Mouse (Mus musculus): Measurements from ENCODE around the gene Cdc26. TPM values are rescaled to one million over a fixed set of nuclear protein-coding genes. Genes with fewer than 3 reads are reported as not detected.

Gene Cdc26
- polyA plus RNA-seq, 1 experiment: 19.2 TPM

- Histone ChIP-seq H3K27me3 (ENCODE audit: control insufficient read depth, insufficient read depth, low read length) (no peaks in the 10 kb centered on the region), H3K4me1 (ENCODE audit: control insufficient read depth, insufficient read depth, low read length) (peaks cover 2% of the 10 kb centered on the region; the same call in 1 of the 2 replicates), H3K36me3 (ENCODE audit: control insufficient read depth, insufficient read depth, low read length) (no peaks in the 10 kb centered on the region), H3K4me3 (ENCODE audit: control insufficient read depth, low read depth, low read length) (no peak overlapping the region), H3K27ac (ENCODE audit: control insufficient read depth, insufficient read depth, low read depth, low read length) (no peak overlapping the region)
- TF ChIP-seq CTCF (IDR thresholded peaks at IDR 0.05; ENCODE audit: control insufficient read depth, insufficient read depth, insufficient replicate concordance, low read depth, low read length): no peak
- TF ChIP-seq POLR2A (IDR thresholded peaks at IDR 0.05; ENCODE audit: control insufficient read depth, low read depth, low read length): no peak
These were observed 46.4 kb downstream of the Cdc26 start for GRCm38 (mm10) chr4:62361997-62362396.

GRCm38 (mm10) chr4:62361571-62361970, 46.9 kb downstream of the Cdc26 start:
- Histone ChIP-seq H3K27me3 (ENCODE audit: control insufficient read depth, insufficient read depth, low read length) (no peaks in the 10 kb centered on the region), H3K27ac (ENCODE audit: control insufficient read depth, insufficient read depth, low read depth, low read length) (no peak overlapping the region), H3K4me3 (ENCODE audit: control insufficient read depth, low read depth, low read length) (peak overlapping the region; percentile 91; the same call in 1 of the 2 replicates), H3K36me3 (ENCODE audit: control insufficient read depth, insufficient read depth, low read length) (no peaks in the 10 kb centered on the region), H3K4me1 (ENCODE audit: control insufficient read depth, insufficient read depth, low read length) (peaks cover 2% of the 10 kb centered on the region; the same call in 1 of the 2 replicates)
- TF ChIP-seq CTCF (IDR thresholded peaks at IDR 0.05; ENCODE audit: control insufficient read depth, insufficient read depth, insufficient replicate concordance, low read depth, low read length) (no peak), POLR2A (IDR thresholded peaks at IDR 0.05; ENCODE audit: control insufficient read depth, low read depth, low read length) (no peak)

- no peak for TF ChIP-seq POLR2A (IDR thresholded peaks at IDR 0.05; ENCODE audit: control insufficient read depth, low read depth, low read length)
- no peak for TF ChIP-seq CTCF (IDR thresholded peaks at IDR 0.05; ENCODE audit: control insufficient read depth, insufficient read depth, insufficient replicate concordance, low read depth, low read length)
- H3K4me1 ChIP-seq (ENCODE audit: control insufficient read depth, insufficient read depth, low read length): peaks cover 2% of the 10 kb centered on the region; the same call in 1 of the 2 replicates
- no peaks in the 10 kb centered on the region for H3K36me3 ChIP-seq (ENCODE audit: control insufficient read depth, insufficient read depth, low read length)
- peak overlapping the region; percentile 91 for H3K4me3 ChIP-seq (ENCODE audit: control insufficient read depth, low read depth, low read length)
- peak overlapping the region; percentile 83 for H3K27ac ChIP-seq (ENCODE audit: control insufficient read depth, insufficient read depth, low read depth, low read length)
- H3K27me3 ChIP-seq (ENCODE audit: control insufficient read depth, insufficient read depth, low read length): no peaks in the 10 kb centered on the region
These were observed 47.5 kb downstream of the Cdc26 start for GRCm38 (mm10) chr4:62360805-62361455.

- peak within 1 kb of the TSS; percentile 83 for H3K27ac ChIP-seq (ENCODE audit: control insufficient read depth, insufficient read depth, low read depth, low read length)
- peak within 1 kb of the TSS; percentile 91 for H3K4me3 ChIP-seq (ENCODE audit: control insufficient read depth, low read depth, low read length)
- TF ChIP-seq CTCF (IDR thresholded peaks at IDR 0.05; ENCODE audit: control insufficient read depth, insufficient read depth, insufficient replicate concordance, low read depth, low read length) (no peak), POLR2A (IDR thresholded peaks at IDR 0.05; ENCODE audit: control insufficient read depth, low read depth, low read length) (peak; percentile 93)
- no peaks in the 10 kb centered on the region for H3K27me3 ChIP-seq (ENCODE audit: control insufficient read depth, insufficient read depth, low read length)
- H3K36me3 ChIP-seq (ENCODE audit: control insufficient read depth, insufficient read depth, low read length): no peaks in the 10 kb centered on the region
- H3K4me1 ChIP-seq (ENCODE audit: control insufficient read depth, insufficient read depth, low read length): peaks cover 2% of the 10 kb centered on the region; the same call in 1 of the 2 replicates
These were observed 48.2 kb downstream of the Cdc26 start, which contains the start of the genes Fkbp15 and Slc31a1 for GRCm38 (mm10) chr4:62360088-62360804. Gene Fkbp15 (minus strand): TSS chr4:62360548. Gene Slc31a1 (plus strand): TSS chr4:62360727.

GRCm38 (mm10) chr4:62359256-62359775, 49.1 kb downstream of the Cdc26 start:
- no peaks in the 10 kb centered on the region for H3K36me3 ChIP-seq (ENCODE audit: control insufficient read depth, insufficient read depth, low read length)
- H3K4me3 ChIP-seq (ENCODE audit: control insufficient read depth, low read depth, low read length): peak overlapping the region; percentile 91; the same call in 1 of the 2 replicates
- no peaks in the 10 kb centered on the region for H3K27me3 ChIP-seq (ENCODE audit: control insufficient read depth, insufficient read depth, low read length)
- peak overlapping the region; percentile 79; the same call in 1 of the 2 replicates for H3K27ac ChIP-seq (ENCODE audit: control insufficient read depth, insufficient read depth, low read depth, low read length)
- peaks cover 2% of the 10 kb centered on the region; the same call in 1 of the 2 replicates for H3K4me1 ChIP-seq (ENCODE audit: control insufficient read depth, insufficient read depth, low read length)
- TF ChIP-seq CTCF (IDR thresholded peaks at IDR 0.05; ENCODE audit: control insufficient read depth, insufficient read depth, insufficient replicate concordance, low read depth, low read length): no peak
- TF ChIP-seq POLR2A (IDR thresholded peaks at IDR 0.05; ENCODE audit: control insufficient read depth, low read depth, low read length): no peak

GRCm38 (mm10) chr4:62357631-62358148, 50.8 kb downstream of the Cdc26 start:
- H3K27ac ChIP-seq (ENCODE audit: control insufficient read depth, insufficient read depth, low read depth, low read length): no peak overlapping the region
- no peaks in the 10 kb centered on the region for H3K27me3 ChIP-seq (ENCODE audit: control insufficient read depth, insufficient read depth, low read length)
- H3K4me3 ChIP-seq (ENCODE audit: control insufficient read depth, low read depth, low read length): no peak overlapping the region
- H3K4me1 ChIP-seq (ENCODE audit: control insufficient read depth, insufficient read depth, low read length): peaks cover 2% of the 10 kb centered on the region; the same call in 1 of the 2 replicates
- TF ChIP-seq CTCF (IDR thresholded peaks at IDR 0.05; ENCODE audit: control insufficient read depth, insufficient read depth, insufficient replicate concordance, low read depth, low read length) (no peak), POLR2A (IDR thresholded peaks at IDR 0.05; ENCODE audit: control insufficient read depth, low read depth, low read length) (no peak)
- no peaks in the 10 kb centered on the region for H3K36me3 ChIP-seq (ENCODE audit: control insufficient read depth, insufficient read depth, low read length)

GRCm38 (mm10) chr4:62349371-62349770, 59.1 kb downstream of the Cdc26 start:
- H3K4me1 ChIP-seq (ENCODE audit: control insufficient read depth, insufficient read depth, low read length): no peaks in the 10 kb centered on the region
- no peak overlapping the region for H3K27ac ChIP-seq (ENCODE audit: control insufficient read depth, insufficient read depth, low read depth, low read length)
- no peaks in the 10 kb centered on the region for H3K36me3 ChIP-seq (ENCODE audit: control insufficient read depth, insufficient read depth, low read length)
- TF ChIP-seq POLR2A (IDR thresholded peaks at IDR 0.05; ENCODE audit: control insufficient read depth, low read depth, low read length) (no peak), CTCF (IDR thresholded peaks at IDR 0.05; ENCODE audit: control insufficient read depth, insufficient read depth, insufficient replicate concordance, low read depth, low read length) (no peak)
- no peak overlapping the region for H3K4me3 ChIP-seq (ENCODE audit: control insufficient read depth, low read depth, low read length)
- H3K27me3 ChIP-seq (ENCODE audit: control insufficient read depth, insufficient read depth, low read length): no peaks in the 10 kb centered on the region

Measured in testis, adult 2 months (tissue).